Mouse (Mus musculus) right cerebral cortex, postnatal 25 days (tissue): ENCODE measurements at regions not wholly inside any gene's neighbourhood (a gene's known extent, or its start where the extent isn't known, plus 50 kb on each side); places are given as distances from the start of the nearest gene placed in this dataset.
A peak's percentile ranks its signal among the peaks of the same experiment; 100 is the strongest.
"Not testable (repeated sequence)": the region's sequence is repeated elsewhere in the genome, so short reads cannot be mapped to it uniquely, and the experiment has no call there.

Experiments
- DNase-seq: peaks from one replicate; pipeline ENCODE4 v3.0.0; 2022

DNA sequence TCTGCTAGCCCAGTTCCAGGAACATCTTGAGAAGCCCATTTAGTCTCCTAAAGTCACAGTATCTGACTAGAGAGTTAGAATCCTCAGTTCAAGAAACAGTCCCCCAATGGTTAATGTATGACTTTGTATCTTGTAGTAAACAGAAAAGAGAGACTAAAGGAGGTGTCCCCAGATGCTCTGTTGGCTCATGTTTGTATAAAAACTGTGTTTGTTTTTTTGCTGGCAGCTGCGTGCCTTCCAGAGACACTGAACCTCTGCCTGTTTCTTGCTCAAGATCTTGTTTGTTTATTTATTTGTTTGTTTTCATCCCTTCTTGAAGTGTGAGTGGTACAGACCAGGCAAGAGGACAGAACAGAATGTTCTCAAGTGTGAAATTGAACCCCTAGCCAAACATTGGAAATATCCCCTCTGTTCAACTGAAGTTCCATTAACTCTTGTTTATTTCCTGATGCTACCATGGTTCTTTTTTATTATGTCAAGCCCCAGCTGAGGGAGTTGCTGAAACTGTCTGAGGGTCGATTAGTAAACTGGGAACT is 451.3 kb upstream of the Ube2e3 start:
- no peak for DNase-seq

DNA sequence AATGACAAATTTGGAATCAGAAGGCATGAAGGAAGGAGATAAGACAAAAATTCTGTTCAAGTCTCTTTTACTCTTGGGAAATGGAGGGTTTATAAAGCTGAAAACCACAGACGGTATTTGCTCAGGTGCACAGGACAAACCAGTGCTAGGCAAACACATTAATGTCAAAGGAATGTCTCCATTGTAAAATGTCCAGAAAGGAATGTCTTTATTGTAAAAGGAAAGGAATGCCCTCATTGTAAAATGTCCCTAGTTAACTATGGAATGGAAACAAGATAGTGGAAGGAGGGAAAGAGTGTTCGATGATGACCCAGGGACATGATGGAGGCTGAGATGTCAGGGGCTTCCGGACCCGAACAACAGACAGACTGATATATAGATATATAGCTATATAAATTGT is 454.9 kb upstream of the Ube2e3 start:
- DNase-seq = no peak

DNA sequence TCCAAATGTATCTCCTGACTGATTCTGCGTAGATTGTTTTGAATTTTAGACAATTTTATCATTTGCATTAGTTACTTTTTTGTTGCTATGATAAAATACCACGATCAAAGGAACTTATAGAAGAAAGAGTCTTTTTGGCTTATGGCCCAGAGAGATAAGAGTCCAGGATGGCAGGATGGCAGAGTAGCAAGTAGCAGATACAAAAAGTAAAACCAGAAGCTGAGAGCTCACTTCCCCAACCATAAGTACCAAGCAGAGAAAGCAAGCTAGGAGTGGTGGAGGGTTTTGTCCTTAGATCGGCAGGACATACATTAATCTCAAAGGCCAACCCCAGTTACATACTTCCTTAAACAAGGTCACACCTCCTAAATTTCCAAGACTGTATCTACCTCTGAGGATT is 457.7 kb upstream of the Cwc22 start:
- no peak for DNase-seq

- no peak for DNase-seq
Measured at GRCm38 (mm10) chr2:78399236-78399635, 453.1 kb upstream of the Cwc22 start.

DNA sequence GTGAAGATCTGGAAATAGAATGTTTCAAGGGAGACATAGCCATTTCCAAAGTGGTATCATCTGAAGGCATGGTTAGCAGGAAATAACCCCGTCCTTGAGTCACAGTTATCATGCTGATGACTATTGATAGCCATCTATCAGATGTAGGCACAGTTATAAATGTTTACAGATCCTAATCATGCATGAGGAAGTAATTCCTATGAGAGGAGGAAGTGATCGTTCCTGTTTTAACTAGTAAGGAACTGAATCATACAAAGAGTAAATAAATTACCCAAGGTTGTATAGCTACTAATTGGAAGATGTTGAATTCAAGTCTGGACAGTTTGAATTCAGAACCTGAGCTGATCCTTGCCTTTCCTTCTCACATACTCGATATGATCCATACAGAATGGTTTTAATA is 450.7 kb upstream of the Cwc22 start:
- DNase-seq = no peak

DNA sequence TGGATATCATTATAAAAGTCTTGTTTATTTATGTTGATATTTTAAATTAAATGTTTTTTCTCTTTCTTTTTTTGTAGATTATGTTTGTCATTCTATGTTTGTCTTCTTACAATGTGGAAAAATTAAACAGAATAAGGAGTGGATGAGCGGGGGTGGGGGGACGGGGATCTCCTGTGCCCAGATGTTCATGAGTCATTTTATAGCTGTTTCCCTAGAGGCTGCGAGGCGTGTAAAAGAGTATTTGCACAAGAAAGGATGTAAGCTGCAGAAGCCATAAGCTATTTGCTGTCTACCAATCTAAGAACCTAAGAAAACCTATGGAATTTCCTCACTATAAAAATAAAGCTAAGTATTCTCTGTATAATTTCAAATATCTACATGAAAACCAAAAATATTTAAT is 446.9 kb upstream of the Cwc22 start:
- DNase-seq = no peak

GRCm38 (mm10) chr2:78392425-78392824 is 446.2 kb upstream of the Cwc22 start:
- DNase-seq = no peak

DNA sequence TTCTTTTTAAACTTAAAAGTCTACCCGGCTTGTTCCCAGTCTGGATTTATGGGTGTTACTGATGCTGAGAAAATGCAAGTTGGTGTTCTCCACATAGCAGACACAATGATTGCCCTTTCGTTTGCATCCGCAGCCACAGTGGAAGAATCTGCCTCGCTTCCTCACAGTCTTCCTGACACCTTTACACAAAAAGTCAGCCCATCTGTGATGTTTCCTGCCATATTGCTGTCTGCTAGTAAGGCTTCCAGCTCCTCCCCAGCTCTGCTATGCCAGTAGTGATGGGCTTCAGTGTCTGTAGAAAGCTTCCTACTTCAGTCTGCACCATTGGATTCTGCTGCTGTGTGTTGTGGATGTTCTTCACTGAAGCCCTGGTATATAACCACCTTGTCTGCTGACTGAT is 441.8 kb upstream of the Cwc22 start:
- DNase-seq = peak; percentile 26

DNA sequence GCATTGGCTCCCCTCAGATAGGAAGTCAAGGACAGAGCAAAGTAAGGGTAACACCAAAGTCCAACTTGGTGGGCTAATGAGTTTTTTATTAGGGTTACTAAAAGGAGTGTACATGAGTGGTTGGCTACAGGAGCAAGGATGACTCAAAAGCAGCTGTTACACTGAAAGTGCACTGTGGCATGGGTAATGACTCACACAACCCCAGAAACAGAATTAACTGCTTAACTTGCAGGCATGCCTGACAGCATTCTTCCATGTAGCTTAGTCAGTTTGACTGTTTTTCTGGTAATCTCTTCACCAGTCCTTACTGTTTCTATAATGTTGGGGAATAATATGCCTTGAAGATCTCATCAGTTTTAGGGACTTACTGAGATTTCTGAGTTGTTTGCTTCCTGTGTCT is 435.1 kb upstream of the Cwc22 start:
- no peak for DNase-seq

- no peak for DNase-seq
Measured at GRCm38 (mm10) chr2:78331736-78332475, 385.7 kb upstream of the Cwc22 start.

DNA sequence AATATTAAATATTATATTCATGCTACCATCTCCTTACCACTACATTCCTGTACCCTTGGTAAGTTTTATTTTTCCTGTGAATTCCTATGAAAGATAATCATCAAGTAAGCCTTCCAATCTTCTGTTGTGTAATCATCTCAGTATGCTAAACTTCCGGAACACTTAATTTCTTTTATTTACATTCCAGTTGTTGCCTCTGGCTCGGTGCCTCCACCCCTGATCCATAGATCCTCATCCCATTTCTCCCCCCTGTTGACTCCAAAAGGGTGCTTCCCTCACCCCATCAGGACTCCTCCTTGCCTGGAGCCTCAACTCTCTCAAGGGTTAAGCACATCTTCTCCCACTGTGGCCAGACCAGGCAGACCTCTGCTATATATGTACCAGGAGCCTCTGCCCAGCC is 379.9 kb upstream of the Cwc22 start:
- DNase-seq = no peak

DNA sequence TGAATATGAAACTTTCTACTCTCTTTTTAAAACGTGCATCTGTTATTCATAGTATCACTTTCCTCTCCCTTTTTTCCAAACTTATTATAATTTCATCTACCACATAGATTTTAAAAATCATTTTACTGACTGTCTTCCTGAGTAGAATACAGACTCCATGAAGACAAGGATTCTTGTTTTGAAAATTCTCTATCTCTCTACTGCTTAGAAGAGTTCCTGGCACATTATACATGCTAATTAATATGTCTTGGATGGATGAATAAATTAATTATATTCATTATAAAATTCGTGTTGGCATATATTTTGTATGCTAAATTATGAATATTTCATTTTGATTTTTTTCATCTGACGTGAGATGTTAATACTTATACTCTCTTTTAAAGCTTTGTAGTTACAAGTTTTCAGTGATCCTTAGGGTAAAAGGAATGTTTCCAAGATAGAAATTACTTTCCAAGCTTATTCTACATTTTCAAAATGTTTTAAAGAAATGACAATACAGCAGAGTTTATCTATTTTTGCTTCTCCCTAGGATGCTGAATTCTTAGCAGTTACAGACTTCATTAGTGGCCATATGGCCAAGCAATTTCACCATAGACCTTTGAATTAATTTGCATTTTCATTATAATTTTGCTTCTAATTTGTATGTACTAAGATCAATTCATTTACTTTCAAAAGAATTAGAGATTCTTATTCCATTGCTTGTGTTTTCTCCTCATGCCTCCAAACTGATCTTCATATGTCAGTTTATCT is 376.2 kb upstream of the Cwc22 start:
- no peak for DNase-seq

GRCm38 (mm10) chr2:78311766-78312491 is 365.8 kb upstream of the Cwc22 start:
- DNase-seq = no peak

GRCm38 (mm10) chr2:78309361-78309760 is 363.2 kb upstream of the Cwc22 start:
- no peak for DNase-seq

- DNase-seq = no peak
Measured at GRCm38 (mm10) chr2:78306897-78307296, 360.7 kb upstream of the Cwc22 start.

DNA sequence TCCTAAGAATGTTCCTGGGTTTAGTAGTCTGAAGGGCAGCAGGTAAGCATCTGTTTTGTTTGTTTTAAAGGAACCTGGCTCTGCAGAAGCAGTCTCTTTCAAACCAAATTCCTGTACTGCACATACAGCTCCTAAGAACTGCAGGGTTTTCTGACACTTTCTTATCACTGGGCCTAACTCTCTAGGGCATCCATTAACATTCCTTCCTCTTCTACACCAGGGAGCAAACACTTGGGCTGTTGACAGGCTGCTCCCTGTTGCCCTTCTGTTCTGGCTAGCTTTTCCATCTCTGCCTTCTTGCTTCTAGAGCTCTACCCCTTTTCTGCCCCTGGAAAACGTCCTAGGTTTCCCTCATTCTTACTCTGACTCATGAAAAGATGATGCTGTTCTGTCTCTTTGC is 345.5 kb upstream of the Cwc22 start:
- DNase-seq = no peak

- no peak for DNase-seq
Measured at GRCm38 (mm10) chr2:78284806-78285205, 338.6 kb upstream of the Cwc22 start.

DNA sequence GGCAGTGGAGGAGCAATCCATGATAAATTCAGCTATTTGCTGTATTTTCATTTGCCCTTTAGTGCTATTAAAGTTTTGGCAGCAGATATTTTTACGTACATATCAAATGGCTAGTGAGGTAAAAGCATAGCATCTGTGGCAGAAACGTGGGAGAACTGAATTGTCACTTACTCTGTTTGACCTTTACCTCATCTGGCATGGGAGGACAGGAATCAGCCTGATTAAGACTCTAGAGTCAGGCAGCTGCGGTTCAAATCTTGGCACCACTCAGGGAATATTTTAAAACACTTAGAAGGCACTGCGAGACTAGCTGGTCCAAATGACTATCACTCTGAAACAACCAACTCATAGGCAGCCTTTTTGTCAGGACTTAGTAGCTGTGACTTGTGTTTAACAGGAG is 337.4 kb upstream of the Cwc22 start:
- no peak for DNase-seq

DNA sequence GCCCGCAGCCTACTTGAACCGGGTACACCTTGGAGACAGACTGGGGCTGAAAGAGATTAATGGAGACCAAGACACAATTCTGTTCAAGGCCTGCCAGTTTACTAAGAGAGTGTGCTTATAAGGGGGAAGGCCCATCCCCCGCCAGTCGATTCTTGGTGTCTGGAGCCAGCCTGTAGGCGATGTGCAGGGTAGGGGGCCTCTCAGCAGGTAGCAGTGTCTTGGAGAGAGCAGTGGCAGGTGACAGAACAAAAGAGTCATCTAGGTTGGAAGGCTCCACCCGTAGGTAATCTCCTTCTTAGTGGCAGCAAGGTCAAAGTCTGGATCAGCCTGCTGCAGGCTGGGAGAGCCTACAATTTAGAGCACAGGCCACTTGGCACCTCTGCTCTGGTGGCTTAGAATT is 335.7 kb upstream of the Cwc22 start:
- DNase-seq = not testable (repeated sequence)

- no peak for DNase-seq
Measured at GRCm38 (mm10) chr2:78280219-78280915, 334.2 kb upstream of the Cwc22 start.

- no peak for DNase-seq
Measured at GRCm38 (mm10) chr2:78279382-78280056, 333.3 kb upstream of the Cwc22 start.

DNA sequence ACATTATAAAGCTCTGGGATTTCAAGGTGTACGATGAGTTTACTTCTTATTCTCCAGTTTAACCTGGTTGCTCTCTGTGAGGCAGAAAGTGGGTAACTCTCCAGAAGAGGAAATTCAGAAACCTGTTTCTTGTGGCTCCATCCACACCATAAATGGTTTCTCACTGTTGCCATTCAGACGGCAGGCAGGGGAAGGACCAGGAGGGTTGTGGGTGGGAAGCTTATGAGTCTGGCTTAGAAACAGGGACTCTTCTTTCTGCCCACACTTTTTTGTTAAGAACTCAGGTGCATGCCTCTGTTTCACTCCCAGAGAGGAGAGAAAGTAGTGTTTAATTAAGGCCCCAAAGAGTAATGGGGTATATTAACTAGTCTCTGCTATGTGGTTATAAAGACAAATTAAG is 332.5 kb upstream of the Cwc22 start:
- no peak for DNase-seq
